Mouse (Mus musculus) erythroblast, embryonic 14.5 days (primary cell): ENCODE results near the gene Gm17571. TPM values are rescaled to one million over a fixed set of nuclear protein-coding genes. Genes with fewer than 3 reads are reported as not detected.

Source experiments
- H3K27me3 ChIP-seq: 2 replicates; pipeline ENCODE4 v1.6.1; 2012; ENCODE audit warnings: inconsistent platforms; ENCODE audit not compliant: control insufficient read depth
- H3K36me3 ChIP-seq: 2 replicates; pipeline ENCODE4 v1.6.1; 2012; ENCODE audit warnings: mild to moderate bottlenecking, inconsistent platforms; ENCODE audit not compliant: control insufficient read depth
- H3K4me1 ChIP-seq: 2 replicates; pipeline ENCODE4 v1.6.1; 2012; ENCODE audit warnings: inconsistent platforms; ENCODE audit not compliant: control insufficient read depth
- H3K4me3 ChIP-seq: replicated peaks from 2 replicates; pipeline ENCODE3; 2012; ENCODE audit warnings: moderate library complexity, mild to moderate bottlenecking, inconsistent platforms
- H3K9me3 ChIP-seq: 2 replicates; pipeline ENCODE4 v1.6.1; 2012; ENCODE audit warnings: low read length, inconsistent platforms, mixed read lengths; ENCODE audit not compliant: control insufficient read depth
- GATA1 ChIP-seq: IDR thresholded peaks from 2 replicates; pipeline ENCODE4 v1.6.1; 2012; ENCODE audit warnings: low read length, inconsistent platforms, mixed read lengths
- TAL1 ChIP-seq: IDR thresholded peaks from 3 replicates; pipeline ENCODE4 v1.6.1; 2012; ENCODE audit warnings: low read length, inconsistent platforms, mixed read lengths
- polyA plus RNA-seq: library from polyadenylated mRNA; stranded (reverse); fragments of >175 nt; gene quantifications from 2 replicates; pipeline ENCODE4 v1.2.3, GENCODE M21; 2012

Gene Gm17571
- polyA plus RNA-seq, 1 experiment, result not detected

DNA sequence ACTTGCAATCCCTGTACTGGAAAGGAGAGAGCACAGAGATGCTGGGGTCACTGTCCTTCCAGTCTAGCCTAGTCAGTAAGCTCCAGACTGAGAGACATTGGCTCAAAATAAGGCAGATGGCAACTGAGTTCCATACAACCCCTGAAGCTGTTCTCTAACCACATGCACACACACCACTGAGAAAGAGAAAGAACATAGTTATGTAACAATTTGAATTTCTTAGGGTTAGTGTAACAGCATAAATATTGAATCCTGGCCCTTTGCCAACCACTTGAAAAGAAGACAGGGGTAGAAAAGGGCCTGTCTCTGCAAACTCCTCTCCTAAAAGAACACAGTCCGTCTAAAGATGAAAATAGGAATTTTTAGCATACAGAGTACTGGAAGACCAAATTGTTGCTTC, 12.8 kb upstream of the Gm17571 start:
- no peaks in the 10 kb centered on the region for H3K36me3 ChIP-seq
- H3K4me3 ChIP-seq, result no peak overlapping the region
- TF ChIP-seq TAL1 (no peak), GATA1 (no peak)
- H3K4me1 ChIP-seq, result no peaks in the 10 kb centered on the region
- H3K27me3 ChIP-seq, result no peaks in the 10 kb centered on the region
- H3K9me3 ChIP-seq, result no peaks in the 10 kb centered on the region

DNA sequence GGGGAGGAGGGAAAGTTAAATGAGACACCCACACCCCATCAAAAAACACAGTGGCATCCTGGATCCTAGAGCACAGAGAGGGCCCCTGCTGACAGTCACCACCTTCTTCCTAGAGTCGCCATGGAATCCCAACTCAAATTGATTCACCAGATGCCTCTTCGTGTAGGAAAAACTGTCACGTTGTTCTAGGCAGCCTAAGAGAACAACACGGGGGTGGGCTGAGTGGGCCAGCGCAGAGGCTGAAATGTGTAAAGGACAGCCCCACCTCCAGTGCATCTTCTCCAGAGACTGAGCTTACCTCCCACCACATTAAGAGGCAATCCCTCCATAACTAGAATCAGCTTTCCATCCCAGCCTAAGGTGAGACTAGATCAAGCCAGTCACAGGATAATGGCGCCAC, 11.2 kb upstream of the Gm17571 start:
- no peak for TF ChIP-seq TAL1
- TF ChIP-seq GATA1, result no peak
- no peaks in the 10 kb centered on the region for H3K27me3 ChIP-seq
- H3K4me3 ChIP-seq, result no peak overlapping the region
- no peaks in the 10 kb centered on the region for H3K4me1 ChIP-seq
- H3K36me3 ChIP-seq, result no peaks in the 10 kb centered on the region
- H3K9me3 ChIP-seq, result no peaks in the 10 kb centered on the region

DNA sequence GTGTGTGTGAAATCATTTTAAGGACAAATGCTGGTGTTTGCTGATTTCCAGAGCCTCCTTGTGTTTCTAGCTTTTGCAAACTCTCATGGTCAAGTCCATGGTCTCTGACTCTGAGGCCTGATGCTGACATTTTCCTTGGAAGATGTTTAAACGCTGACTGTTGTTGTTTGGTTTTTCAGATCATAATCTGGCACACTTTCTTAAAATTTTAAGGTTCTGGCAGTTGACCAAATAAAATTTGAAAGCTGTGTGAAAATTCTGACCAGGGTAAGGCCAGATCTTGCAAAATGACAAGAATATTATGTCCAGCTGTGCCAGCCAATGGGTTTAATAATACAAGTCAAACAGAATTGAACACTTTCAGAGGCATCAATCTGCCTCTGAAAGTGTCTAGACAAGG, 8.7 kb upstream of the Gm17571 start:
- Histone ChIP-seq H3K9me3 (no peaks in the 10 kb centered on the region), H3K27me3 (no peaks in the 10 kb centered on the region), H3K4me3 (no peak overlapping the region), H3K36me3 (no peaks in the 10 kb centered on the region), H3K4me1 (no peaks in the 10 kb centered on the region)
- TF ChIP-seq GATA1 (no peak), TAL1 (no peak)

DNA sequence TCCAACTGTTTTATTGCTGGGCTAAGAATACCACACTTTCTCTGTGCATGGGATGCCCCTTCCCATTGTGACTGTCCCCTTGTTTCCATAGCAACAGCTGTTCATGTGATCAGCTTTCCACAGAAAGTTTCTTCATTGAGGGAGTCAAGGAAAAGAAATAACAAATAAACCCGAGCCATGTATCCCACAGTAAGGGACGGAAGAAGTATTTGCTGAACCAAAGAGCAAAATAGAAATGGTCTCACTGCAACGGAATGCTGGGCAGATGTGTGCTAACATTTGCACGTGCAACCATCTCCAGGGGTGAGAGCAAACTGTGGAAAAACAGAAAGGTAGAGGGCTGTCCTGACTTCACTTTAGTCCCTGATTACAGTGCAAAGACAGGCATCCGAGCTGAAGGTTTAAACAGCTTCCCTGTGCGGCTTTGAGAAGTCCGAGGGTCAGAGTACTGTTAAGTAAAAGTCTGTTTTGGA, 8.1 kb upstream of the Gm17571 start:
- TF ChIP-seq TAL1 (no peak), GATA1 (no peak)
- H3K4me1 ChIP-seq, result no peaks in the 10 kb centered on the region
- no peaks in the 10 kb centered on the region for H3K36me3 ChIP-seq
- H3K4me3 ChIP-seq, result no peak overlapping the region
- no peaks in the 10 kb centered on the region for H3K27me3 ChIP-seq
- H3K9me3 ChIP-seq, result no peaks in the 10 kb centered on the region

DNA sequence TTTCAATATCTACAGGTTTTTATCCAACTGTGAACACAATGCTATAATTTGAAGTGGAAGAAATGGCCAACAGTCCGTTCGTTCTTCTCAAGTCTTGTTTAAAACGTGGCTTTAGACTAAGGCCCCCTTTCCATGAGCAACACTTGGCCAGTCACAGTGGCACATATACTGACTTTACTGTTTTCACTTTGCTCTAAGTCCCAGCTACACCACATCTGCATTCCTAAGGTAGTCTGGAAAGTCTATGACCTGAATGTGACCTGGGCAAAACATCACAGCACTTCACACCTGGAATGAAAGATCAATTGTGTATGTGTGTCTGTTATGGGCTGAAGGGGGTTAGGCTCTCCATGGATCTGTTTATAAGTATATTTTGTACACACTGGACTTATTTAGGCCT, 2.2 kb upstream of the Gm17571 start:
- Histone ChIP-seq H3K4me1 (no peaks in the 10 kb centered on the region), H3K36me3 (no peaks in the 10 kb centered on the region), H3K27me3 (no peaks in the 10 kb centered on the region), H3K9me3 (no peaks in the 10 kb centered on the region), H3K4me3 (no peak overlapping the region)
- TF ChIP-seq GATA1 (no peak), TAL1 (no peak)

DNA sequence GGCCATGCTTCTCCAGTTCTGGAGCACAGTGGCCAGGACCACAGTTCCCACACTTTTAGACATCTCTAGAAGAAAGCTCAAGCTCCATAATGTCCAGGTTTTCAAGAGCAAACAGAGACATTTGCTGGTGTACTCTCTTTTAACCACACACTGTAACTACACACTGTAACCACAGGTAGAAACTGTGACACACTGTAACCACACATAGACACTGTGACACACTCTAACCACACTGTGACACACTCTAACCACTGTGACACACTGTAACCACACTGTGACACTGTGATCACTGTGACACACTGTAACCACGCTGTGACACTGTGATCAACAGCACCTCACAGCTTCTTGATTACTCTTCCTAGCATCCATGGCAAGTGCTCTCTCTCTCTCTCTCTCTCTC, 317 bp downstream of the Gm17571 start:
- no peak overlapping the region for H3K4me3 ChIP-seq

DNA sequence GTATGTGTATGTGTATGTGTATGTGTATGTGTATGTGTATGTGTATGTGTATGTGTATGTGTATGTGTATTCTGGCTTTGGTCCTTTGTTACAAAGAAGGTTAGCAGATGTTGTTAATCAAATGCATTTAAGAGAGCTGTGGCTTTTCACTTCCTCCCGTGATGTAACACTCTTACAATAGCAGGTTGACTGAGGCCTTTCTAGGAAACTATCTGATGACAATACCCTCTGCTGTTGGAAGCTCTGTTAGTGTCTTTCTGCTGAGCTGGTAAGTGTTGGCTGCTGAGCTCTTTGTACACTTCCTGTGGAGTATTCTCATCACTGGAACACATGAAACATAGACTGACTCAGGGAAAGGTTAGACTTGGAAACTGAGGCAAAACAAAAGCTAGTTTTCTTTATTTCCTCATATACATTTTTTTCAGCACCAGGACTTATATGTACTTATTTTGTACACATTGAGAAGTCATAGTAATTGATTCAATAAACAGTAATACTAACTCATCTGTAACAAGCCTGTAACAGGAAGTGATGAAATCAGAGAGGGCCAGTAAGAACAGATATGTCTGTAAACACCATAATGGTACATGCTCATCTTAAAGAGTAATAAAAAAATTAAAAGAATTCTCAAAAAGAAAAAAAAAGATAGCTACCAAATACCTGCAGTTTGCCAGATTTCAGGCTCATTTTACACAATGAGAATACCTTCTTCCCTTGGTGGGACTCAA, 2.9 kb downstream of the Gm17571 start:
- Histone ChIP-seq H3K4me3 (no peak overlapping the region), H3K9me3 (no peaks in the 10 kb centered on the region), H3K27me3 (no peaks in the 10 kb centered on the region), H3K36me3 (no peaks in the 10 kb centered on the region), H3K4me1 (no peaks in the 10 kb centered on the region)
- TF ChIP-seq TAL1 (no peak), GATA1 (no peak)

More for the DNA sequence above, 317 bp downstream of the Gm17571 start:
- Histone ChIP-seq H3K4me1 (no peaks in the 10 kb centered on the region), H3K27me3 (no peaks in the 10 kb centered on the region), H3K36me3 (no peaks in the 10 kb centered on the region), H3K9me3 (no peaks in the 10 kb centered on the region)
- TF ChIP-seq GATA1, result no peak
- no peak for TF ChIP-seq TAL1

DNA sequence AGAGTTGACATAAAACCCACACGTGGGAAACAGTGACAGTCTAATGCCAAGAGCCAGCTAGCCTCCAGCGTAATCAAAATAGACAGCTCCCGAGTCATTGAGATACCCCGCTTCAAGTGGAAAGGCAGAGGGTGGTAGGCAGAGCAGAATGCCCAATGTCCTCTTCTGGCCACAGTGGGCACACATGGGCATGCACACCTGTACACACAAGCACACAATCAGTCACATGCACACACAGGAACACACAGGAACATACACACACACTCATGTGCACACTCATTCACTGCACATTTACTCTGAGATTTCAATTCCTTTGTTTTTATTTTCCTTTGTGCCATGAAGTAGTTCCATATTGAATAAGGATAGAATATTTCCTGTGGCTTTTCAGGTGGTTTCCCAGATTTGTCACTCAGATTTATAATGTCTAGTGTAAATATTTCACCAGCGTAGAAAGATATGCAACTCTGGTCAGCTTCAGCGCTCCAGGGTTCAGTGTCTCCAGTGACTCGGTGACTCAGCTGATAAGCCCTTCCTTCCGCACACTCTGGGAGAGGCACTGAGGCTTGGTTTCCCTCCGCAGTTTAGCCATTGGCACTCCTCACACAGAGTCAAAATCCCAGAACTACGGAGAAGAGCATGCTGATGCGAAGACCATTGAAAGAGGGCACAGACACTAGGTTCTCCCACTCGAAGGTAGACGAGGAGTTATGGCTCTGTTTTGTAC, 4.4 kb downstream of the Gm17571 start:
- Histone ChIP-seq H3K36me3 (no peaks in the 10 kb centered on the region), H3K4me1 (no peaks in the 10 kb centered on the region), H3K27me3 (no peaks in the 10 kb centered on the region), H3K9me3 (no peaks in the 10 kb centered on the region), H3K4me3 (no peak overlapping the region)
- TF ChIP-seq GATA1, result no peak
- TF ChIP-seq TAL1, result no peak

DNA sequence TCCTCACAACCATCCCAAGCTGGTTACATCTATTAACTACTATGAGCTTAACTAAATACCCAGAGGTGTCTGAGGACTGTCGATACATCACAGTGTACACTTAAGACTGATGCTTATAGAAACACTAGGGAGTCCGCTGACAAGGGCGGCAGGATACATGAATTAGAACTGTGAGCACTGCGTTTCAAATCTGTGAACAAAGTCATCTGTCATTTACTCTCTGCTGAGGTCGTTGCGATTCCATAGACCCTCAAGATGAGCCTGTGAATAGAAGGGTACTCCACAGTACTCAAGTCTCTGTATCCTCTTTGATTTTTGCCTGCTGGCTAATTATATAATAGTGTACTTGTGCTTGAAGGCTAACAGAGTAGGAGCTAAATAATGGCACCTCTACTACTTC, 5.6 kb downstream of the Gm17571 start:
- TF ChIP-seq TAL1 (no peak), GATA1 (no peak)
- H3K27me3 ChIP-seq, result no peaks in the 10 kb centered on the region

More for the DNA sequence above, 5.6 kb downstream of the Gm17571 start:
- no peaks in the 10 kb centered on the region for H3K36me3 ChIP-seq
- no peak overlapping the region for H3K4me3 ChIP-seq
- H3K4me1 ChIP-seq, result no peaks in the 10 kb centered on the region
- H3K9me3 ChIP-seq, result no peaks in the 10 kb centered on the region
